Mouse (Mus musculus): ENCODE measurements at regions not wholly inside any gene's neighbourhood (a gene's known extent, or its start where the extent isn't known, plus 50 kb on each side); places are given as distances from the start of the nearest gene placed in this dataset.
A peak's percentile ranks its signal among the peaks of the same experiment; 100 is the strongest.

GRCm38 (mm10) chr9:33356621-33357020 is 720.6 kb downstream of the Ets1 start:
- Histone ChIP-seq H3K27ac (ENCODE audit: insufficient read depth, low read depth) (no peak overlapping the region), H3K27me3 (replicated peaks) (no peaks in the 10 kb centered on the region), H3K4me3 (replicated peaks in 1 of 3; ENCODE audit: low read depth in 2 of 3, low read length in 2 of 3, poor library complexity in 1 of 3) (no peak overlapping the region), H3K9me3 (replicated peaks; ENCODE audit: low read length) (no peaks in the 10 kb centered on the region), H3K4me2 (ENCODE audit: insufficient read depth, low read depth, poor library complexity, severe bottlenecking) (no peak overlapping the region), H3K79me2 (replicated peaks; ENCODE audit: control insufficient read depth, extremely low read depth, insufficient read depth, poor library complexity, severe bottlenecking) (no peaks in the 10 kb centered on the region), H3K4me1 (ENCODE audit: control insufficient read depth in 1 of 2, insufficient read depth in 2 of 2) (no peaks in the 10 kb centered on the region), H3K9ac (ENCODE audit: insufficient read depth, low read depth) (no peak overlapping the region), H3K36me3 (replicated peaks in 1 of 2; ENCODE audit: control insufficient read depth in 1 of 2, insufficient read depth in 1 of 2, low read length in 1 of 2) (no peaks in the 10 kb centered on the region)
- TF ChIP-seq ZC3H11A (IDR thresholded peaks at IDR 0.05; ENCODE audit: low read depth, low read length): no peak
- TF ChIP-seq ETS1 (conservative IDR thresholded peaks at IDR 0.05; ENCODE audit: low read depth, low read length): no peak
- TF ChIP-seq ZMIZ1 (IDR thresholded peaks at IDR 0.05; ENCODE audit: low read depth, low read length): no peak
- TF ChIP-seq TCF12 (IDR thresholded peaks at IDR 0.05; ENCODE audit: low read depth, low read length): no peak
- in situ Hi-C loops (cut with MboI; ENCODE audit: low pct_ligation_motif_present, low pct_unique_long_range_greater_than_20kb, low sequenced_read_pairs): no loop called here
- DNase-seq (ENCODE audit: extremely low read depth): no peak
- dilution Hi-C loops (cut with MboI; ENCODE audit: extremely low pct_ligation_motif_present, extremely low pct_unique_long_range_greater_than_20kb, low sequenced_read_pairs): no loop called here

DNA sequence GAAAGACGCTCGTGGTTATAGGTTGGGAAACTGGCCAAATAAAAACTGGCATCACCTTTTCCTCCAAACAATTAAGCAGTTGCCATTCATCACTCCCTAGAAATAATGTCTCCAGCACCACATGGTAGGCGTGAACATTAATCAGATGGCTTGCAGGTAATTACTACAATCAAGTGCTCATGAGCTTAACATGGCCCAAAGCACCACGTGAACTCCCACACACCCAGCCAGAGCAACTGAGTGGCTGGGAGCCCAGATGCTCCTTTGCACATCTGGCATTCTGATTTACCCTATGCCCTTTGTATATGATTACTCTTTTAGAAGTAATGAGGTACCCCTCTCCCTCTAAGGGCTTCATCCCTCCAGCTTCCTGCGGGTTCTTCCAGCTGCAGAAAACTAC is 724.9 kb downstream of the Ets1 start:
- Histone ChIP-seq H3K4me1 (ENCODE audit: control insufficient read depth in 1 of 2, insufficient read depth in 2 of 2) (no peaks in the 10 kb centered on the region), H3K9me3 (replicated peaks; ENCODE audit: low read length) (no peaks in the 10 kb centered on the region), H3K36me3 (replicated peaks in 1 of 2; ENCODE audit: control insufficient read depth in 1 of 2, insufficient read depth in 1 of 2, low read length in 1 of 2) (no peaks in the 10 kb centered on the region), H3K27me3 (replicated peaks) (no peaks in the 10 kb centered on the region), H3K4me2 (ENCODE audit: insufficient read depth, low read depth, poor library complexity, severe bottlenecking) (no peak overlapping the region), H3K79me2 (replicated peaks; ENCODE audit: control insufficient read depth, extremely low read depth, insufficient read depth, poor library complexity, severe bottlenecking) (no peaks in the 10 kb centered on the region), H3K9ac (ENCODE audit: insufficient read depth, low read depth) (no peak overlapping the region), H3K4me3 (replicated peaks in 1 of 3; ENCODE audit: low read depth in 2 of 3, low read length in 2 of 3, poor library complexity in 1 of 3) (no peak overlapping the region), H3K27ac (ENCODE audit: insufficient read depth, low read depth) (no peak overlapping the region)
- DNase-seq (ENCODE audit: extremely low read depth): no peak
- dilution Hi-C loops (cut with MboI; ENCODE audit: extremely low pct_ligation_motif_present, extremely low pct_unique_long_range_greater_than_20kb, low sequenced_read_pairs): no loop called here
- TF ChIP-seq JUND (conservative IDR thresholded peaks at IDR 0.05; ENCODE audit: low read depth, low read length) (no peak), MXI1 (IDR thresholded peaks at IDR 0.05; ENCODE audit: low read depth, low read length) (no peak), BHLHE40 (IDR thresholded peaks at IDR 0.05; ENCODE audit: low read depth, low read length) (no peak), USF2 (conservative IDR thresholded peaks at IDR 0.05; ENCODE audit: low read depth, low read length) (no peak), GABPA (IDR thresholded peaks at IDR 0.05; ENCODE audit: insufficient replicate concordance, low read depth, low read length) (no peak), POLR2A (IDR thresholded peaks at IDR 0.05; ENCODE audit: low read depth, low read length) (no peak), TBP (conservative IDR thresholded peaks at IDR 0.05; ENCODE audit: low read depth, low read length) (no peak), USF1 (IDR thresholded peaks at IDR 0.05; ENCODE audit: low read depth, low read length) (no peak), IRF4 (IDR thresholded peaks at IDR 0.05; ENCODE audit: low read depth, low read length) (no peak), RAD21 (IDR thresholded peaks at IDR 0.05; ENCODE audit: low read depth, low read length) (no peak)
- in situ Hi-C loops (cut with MboI; ENCODE audit: low pct_ligation_motif_present, low pct_unique_long_range_greater_than_20kb, low sequenced_read_pairs): no loop called here

- peak; percentile 42 for DNase-seq (ENCODE audit: extremely low read depth)
- TF ChIP-seq POLR2AphosphoS2 (IDR thresholded peaks at IDR 0.05; ENCODE audit: low read depth, low read length) (no peak), CTCF (conservative IDR thresholded peaks at IDR 0.05 in 1 of 2, IDR thresholded peaks at IDR 0.05 in 1 of 2; ENCODE audit: low read depth in 2 of 2, low read length in 2 of 2) (no peak), MAX (IDR thresholded peaks at IDR 0.05; ENCODE audit: low read length) (no peak), MAFK (IDR thresholded peaks at IDR 0.05; ENCODE audit: insufficient replicate concordance, low read length) (no peak)
- Histone ChIP-seq H3K4me2 (ENCODE audit: insufficient read depth, low read depth, poor library complexity, severe bottlenecking) (no peak overlapping the region), H3K9me3 (replicated peaks; ENCODE audit: low read length) (no peaks in the 10 kb centered on the region), H3K4me1 (ENCODE audit: control insufficient read depth in 1 of 2, insufficient read depth in 2 of 2) (no peaks in the 10 kb centered on the region; a peak in 1 of 4 replicates), H3K27ac (ENCODE audit: insufficient read depth, low read depth) (no peak overlapping the region), H3K36me3 (replicated peaks in 1 of 2; ENCODE audit: control insufficient read depth in 1 of 2, insufficient read depth in 1 of 2, low read length in 1 of 2) (no peaks in the 10 kb centered on the region), H3K79me2 (replicated peaks; ENCODE audit: control insufficient read depth, extremely low read depth, insufficient read depth, poor library complexity, severe bottlenecking) (no peaks in the 10 kb centered on the region), H3K27me3 (replicated peaks) (no peaks in the 10 kb centered on the region), H3K4me3 (replicated peaks in 1 of 3; ENCODE audit: low read depth in 2 of 3, low read length in 2 of 3, poor library complexity in 1 of 3) (no peak overlapping the region), H3K9ac (ENCODE audit: insufficient read depth, low read depth) (no peak overlapping the region)
- in situ Hi-C loops (cut with MboI; ENCODE audit: low pct_ligation_motif_present, low pct_unique_long_range_greater_than_20kb, low sequenced_read_pairs) (no loop called here), dilution Hi-C loops (cut with MboI; ENCODE audit: extremely low pct_ligation_motif_present, extremely low pct_unique_long_range_greater_than_20kb, low sequenced_read_pairs) (no loop called here)
Measured at GRCm38 (mm10) chr9:33389170-33389569, 753.1 kb downstream of the Ets1 start.
